Mouse (Mus musculus) heart, embryonic 13.5 days (tissue): ENCODE results near the gene Arsj. TPM values are rescaled to one million over a fixed set of nuclear protein-coding genes. Genes with fewer than 3 reads are reported as not detected.
A peak's percentile ranks its signal among the peaks of the same experiment; 100 is the strongest.

Experiments
- ATAC-seq: fragments of 200-750 bp; cut with Nextera tagmentation; 2 replicates; pipeline ENCODE4 v1.8.0; 2017; ENCODE audit warnings: moderate TSS enrichment; ENCODE audit not compliant: insufficient number of reproducible peaks, low FRiP score, low TSS enrichment; ENCODE audit errors: extremely low read depth
- H3K27ac ChIP-seq: fragments of 300-500 bp; sonication (generic); replicated peaks from 2 replicates; pipeline ENCODE4 v1.5.1; 2015; ENCODE audit warnings: moderate library complexity, mild to moderate bottlenecking, inconsistent platforms
- H3K27me3 ChIP-seq: fragments of 300-500 bp; sonication (generic); replicated peaks from 2 replicates; pipeline ENCODE4 v1.6.1; 2015; ENCODE audit warnings: mild to moderate bottlenecking, inconsistent platforms
- H3K36me3 ChIP-seq: fragments of 300-500 bp; sonication (generic); 2 replicates; pipeline ENCODE4 v1.6.1; 2015; ENCODE audit warnings: mild to moderate bottlenecking, inconsistent platforms
- H3K4me1 ChIP-seq: fragments of 300-500 bp; sonication (generic); 2 replicates; pipeline ENCODE4 v1.6.1; 2015; ENCODE audit warnings: inconsistent platforms
- H3K4me2 ChIP-seq: fragments of 300-500 bp; sonication (generic); 2 replicates; pipeline ENCODE4 v1.6.1; 2015; ENCODE audit warnings: inconsistent platforms, mild to moderate bottlenecking, moderate library complexity
- H3K4me3 ChIP-seq: fragments of 300-500 bp; sonication (generic); 2 replicates; pipeline ENCODE4 v1.5.1; 2015; ENCODE audit warnings: moderate library complexity, mild to moderate bottlenecking, inconsistent platforms
- H3K9ac ChIP-seq: fragments of 300-500 bp; sonication (generic); 2 replicates; pipeline ENCODE4 v1.6.1; 2015; ENCODE audit warnings: inconsistent platforms, mild to moderate bottlenecking, moderate library complexity
- H3K9me3 ChIP-seq: fragments of 300-500 bp; sonication (generic); 2 replicates; pipeline ENCODE4 v1.6.1; 2016; ENCODE audit warnings: inconsistent platforms
- WGBS: fragments of 180-500 bp; shearing (Covaris S2); methylation state at CpG from one replicate; pipeline ENCODE4 v1.1.7; 2015; ENCODE audit warnings: mixed read lengths; 5-methylcytosine and 5-hydroxymethylcytosine counted together
- polyA plus RNA-seq: library from polyadenylated mRNA; unstranded; fragments of >200 nt; fragmentation: Nextera tagmentation; extraction: Ambion mirVana; gene quantifications from 2 replicates; pipeline ENCODE4 v1.2.1, GENCODE M21; 2015

The Arsj gene
- polyA plus RNA-seq, 1 experiment from 2014 or later: 0.57 TPM

GRCm38 (mm10) chr3:126370571-126370970 lies 7.1 kb downstream of the Arsj start:
- H3K27me3 ChIP-seq: no peaks in the 10 kb centered on the region
- H3K27ac ChIP-seq: no peak overlapping the region
- no peak overlapping the region for H3K4me2 ChIP-seq
- H3K9me3 ChIP-seq: no peaks in the 10 kb centered on the region
- H3K36me3 ChIP-seq: no peaks in the 10 kb centered on the region
- ATAC-seq: no peak
- H3K9ac ChIP-seq: no peak overlapping the region
- H3K4me3 ChIP-seq: no peak overlapping the region
- H3K4me1 ChIP-seq: no peaks in the 10 kb centered on the region

DNA sequence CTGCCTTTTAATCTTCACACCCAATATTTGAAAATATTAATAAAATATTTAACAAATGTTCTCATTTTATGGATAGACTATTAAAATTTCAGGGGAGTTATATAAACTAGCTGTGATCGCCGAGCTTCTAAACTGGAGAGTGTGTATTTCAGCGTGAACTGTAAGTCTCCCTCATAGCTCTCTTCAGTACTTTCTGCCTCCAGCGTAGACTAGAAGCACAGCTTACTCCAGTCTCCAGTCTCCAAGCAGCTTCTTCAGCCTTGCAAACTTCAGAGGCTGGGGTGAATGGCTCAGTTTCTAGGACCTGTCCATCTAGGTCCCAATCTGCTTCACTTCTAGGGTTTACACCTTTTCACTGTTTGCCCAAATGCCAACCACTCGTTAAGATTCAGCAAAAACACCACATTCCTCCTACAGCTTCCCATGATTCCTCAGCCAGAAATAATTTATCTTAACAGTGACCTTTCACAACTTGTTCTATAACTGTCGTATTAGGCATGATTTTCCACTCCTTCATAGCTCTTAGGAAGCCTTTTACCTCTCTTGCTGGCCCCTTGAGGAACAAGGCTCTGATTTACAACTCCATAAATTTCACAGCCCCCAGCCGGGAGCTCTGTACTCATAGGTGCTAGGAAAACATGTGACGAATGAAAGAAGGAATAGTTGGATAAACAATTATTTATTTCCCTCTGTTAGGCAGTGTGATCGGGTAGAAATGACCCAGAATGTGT lies 9.5 kb downstream of the Arsj start:
- no peak overlapping the region for H3K27ac ChIP-seq
- H3K4me3 ChIP-seq: no peak overlapping the region
- H3K9me3 ChIP-seq: no peaks in the 10 kb centered on the region
- no peaks in the 10 kb centered on the region for H3K27me3 ChIP-seq
- H3K36me3 ChIP-seq: no peaks in the 10 kb centered on the region
- H3K9ac ChIP-seq: no peak overlapping the region
- H3K4me1 ChIP-seq: no peaks in the 10 kb centered on the region
- no peak for ATAC-seq
- H3K4me2 ChIP-seq: no peak overlapping the region
- 65% methylated on average over 9 of the region's 9 CpGs for WGBS

DNA sequence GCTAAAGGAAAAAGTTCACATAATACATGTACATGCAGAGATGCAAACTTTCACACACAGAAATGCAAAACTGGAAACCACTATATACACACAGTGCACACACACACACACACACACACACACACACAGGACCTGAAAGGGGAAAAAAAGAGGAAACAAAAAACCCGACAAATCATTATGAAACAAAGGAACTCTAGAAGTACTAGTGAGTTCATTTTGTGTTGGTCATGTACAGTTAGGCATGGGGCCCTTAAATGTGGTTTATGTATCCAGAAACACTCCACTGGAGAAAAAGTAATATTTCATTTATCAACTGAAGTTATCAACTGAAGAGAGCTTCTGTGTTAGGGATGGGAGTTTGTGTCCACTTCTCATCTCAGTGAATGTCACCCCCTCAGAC lies 10.2 kb downstream of the Arsj start:
- Histone ChIP-seq H3K4me3 (no peak overlapping the region), H3K9ac (no peak overlapping the region), H3K4me2 (no peak overlapping the region), H3K4me1 (no peaks in the 10 kb centered on the region), H3K27ac (no peak overlapping the region), H3K9me3 (no peaks in the 10 kb centered on the region), H3K36me3 (no peaks in the 10 kb centered on the region), H3K27me3 (no peaks in the 10 kb centered on the region)
- no peak for ATAC-seq
- 84% methylated on average over 1 of the region's 1 CpGs for WGBS

- no peak overlapping the region for H3K4me3 ChIP-seq
- H3K4me2 ChIP-seq: no peak overlapping the region
- H3K36me3 ChIP-seq: no peaks in the 10 kb centered on the region
- no peak overlapping the region for H3K27ac ChIP-seq
- no peak for ATAC-seq
- H3K9me3 ChIP-seq: no peaks in the 10 kb centered on the region
- 48% methylated on average over 6 of the region's 6 CpGs for WGBS
- no peaks in the 10 kb centered on the region for H3K27me3 ChIP-seq
- H3K9ac ChIP-seq: no peak overlapping the region
- H3K4me1 ChIP-seq: no peaks in the 10 kb centered on the region
These were observed 15.8 kb downstream of the Arsj start for GRCm38 (mm10) chr3:126379252-126379651.

GRCm38 (mm10) chr3:126379702-126380101 lies 16.2 kb downstream of the Arsj start:
- Histone ChIP-seq H3K4me2 (no peak overlapping the region), H3K9ac (no peak overlapping the region), H3K9me3 (no peaks in the 10 kb centered on the region), H3K4me1 (0 out of 2 replicates have a peak, but pooled peaks cover 2% of the 10 kb centered on the region), H3K27me3 (no peaks in the 10 kb centered on the region), H3K4me3 (no peak overlapping the region), H3K27ac (no peak overlapping the region), H3K36me3 (no peaks in the 10 kb centered on the region)
- WGBS: 64% methylated on average over 2 of the region's 2 CpGs
- no peak for ATAC-seq

GRCm38 (mm10) chr3:126383276-126383675 lies 19.8 kb downstream of the Arsj start:
- no peak for ATAC-seq
- whole genome bisulfite sequencing: 83% methylated on average over 6 of the region's 6 CpGs
- Histone ChIP-seq H3K4me2 (no peak overlapping the region), H3K4me3 (no peak overlapping the region), H3K27me3 (no peaks in the 10 kb centered on the region), H3K9ac (no peak overlapping the region), H3K27ac (no peak overlapping the region), H3K9me3 (no peaks in the 10 kb centered on the region), H3K36me3 (no peaks in the 10 kb centered on the region), H3K4me1 (0 out of 2 replicates have a peak, but pooled peaks cover 3% of the 10 kb centered on the region)

DNA sequence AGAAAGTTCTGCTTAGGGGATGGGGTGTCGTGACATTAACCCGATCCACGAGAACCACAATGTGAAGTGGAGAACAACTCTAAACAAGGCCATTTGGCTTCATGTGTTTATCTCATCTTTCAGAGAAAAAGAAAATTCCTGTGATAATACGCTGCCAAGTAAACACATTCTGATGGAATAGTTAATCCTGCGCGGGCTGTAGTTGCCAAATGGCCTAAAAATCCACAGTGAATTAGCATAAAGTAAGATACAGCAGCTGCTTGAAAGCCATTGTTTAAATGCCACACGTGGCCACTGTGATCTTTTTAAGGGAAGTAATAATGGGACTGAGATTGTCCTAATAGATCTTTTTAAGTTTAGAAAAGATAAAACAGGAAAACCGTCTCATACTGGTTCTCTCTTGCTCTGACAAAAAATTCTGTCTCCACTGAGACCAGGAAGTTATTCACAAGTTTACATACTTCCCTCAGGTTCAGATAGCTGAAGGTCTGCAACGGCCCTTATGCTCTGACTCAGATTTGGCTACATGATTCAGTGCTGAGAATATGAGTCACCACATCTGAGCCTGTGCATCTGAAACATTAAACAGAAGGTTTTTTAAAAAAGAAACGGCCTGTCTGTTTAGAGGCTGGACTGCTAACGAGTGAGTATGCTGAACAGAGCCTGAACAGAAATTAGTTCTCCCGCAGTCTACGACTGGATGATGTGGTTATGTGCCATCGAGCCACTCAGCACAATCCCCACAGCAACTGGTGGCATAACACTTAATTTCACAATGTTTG lies 21.4 kb downstream of the Arsj start:
- Histone ChIP-seq H3K4me1 (0 out of 2 replicates have a peak, but pooled peaks cover 3% of the 10 kb centered on the region), H3K36me3 (no peaks in the 10 kb centered on the region), H3K27ac (peak overlapping the region; percentile 73), H3K27me3 (no peaks in the 10 kb centered on the region), H3K4me2 (no peak overlapping the region), H3K9ac (peak overlapping the region; percentile 28; the same call in 1 of the 2 replicates), H3K4me3 (no peak overlapping the region), H3K9me3 (no peaks in the 10 kb centered on the region)
- WGBS: 47% methylated on average over 14 of the region's 14 CpGs
- peak; percentile 37; the same call in 1 of the 2 replicates for ATAC-seq

GRCm38 (mm10) chr3:126397451-126397850 lies 34.0 kb downstream of the Arsj start:
- H3K4me2 ChIP-seq: peak overlapping the region; percentile 24
- no peak overlapping the region for H3K4me3 ChIP-seq
- no peak overlapping the region for H3K9ac ChIP-seq
- H3K4me1 ChIP-seq: peaks cover 20% of the 10 kb centered on the region
- 48% methylated on average over 2 of the region's 2 CpGs for WGBS
- H3K9me3 ChIP-seq: peaks cover 8% of the 10 kb centered on the region; the same call in 1 of the 2 replicates
- peak overlapping the region; percentile 83 for H3K27ac ChIP-seq
- no peaks in the 10 kb centered on the region for H3K27me3 ChIP-seq
- no peaks in the 10 kb centered on the region for H3K36me3 ChIP-seq
- no peak for ATAC-seq

- H3K4me3 ChIP-seq: no peak overlapping the region
These were observed 34.6 kb downstream of the Arsj start for GRCm38 (mm10) chr3:126397985-126398630.

DNA sequence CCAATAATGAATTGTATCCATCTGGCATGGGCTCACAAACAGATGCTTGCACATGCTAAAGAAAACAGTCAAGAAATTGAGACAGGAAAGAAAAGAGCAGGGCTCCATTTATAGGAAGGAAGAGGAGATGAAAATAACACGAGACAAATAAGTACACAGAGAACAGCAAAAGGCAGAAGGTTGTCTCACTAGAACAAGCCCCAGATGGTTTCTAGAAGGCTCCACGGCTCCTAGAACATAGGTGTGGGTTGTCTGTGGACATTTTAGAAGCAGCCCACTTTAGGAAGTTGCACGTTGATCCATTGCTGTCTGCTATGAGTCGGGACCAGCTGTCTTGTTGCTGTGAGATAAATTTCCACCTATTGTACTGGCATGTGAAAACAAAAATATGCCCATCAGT lies 37.2 kb downstream of the Arsj start:
- Histone ChIP-seq H3K9me3 (no peaks in the 10 kb centered on the region), H3K9ac (no peak overlapping the region), H3K4me1 (peaks cover 23% of the 10 kb centered on the region), H3K36me3 (no peaks in the 10 kb centered on the region), H3K4me3 (no peak overlapping the region), H3K27ac (no peak overlapping the region), H3K4me2 (no peak overlapping the region), H3K27me3 (no peaks in the 10 kb centered on the region)
- ATAC-seq: no peak
- WGBS: 64% methylated on average over 4 of the region's 4 CpGs

More at GRCm38 (mm10) chr3:126397985-126398630, 34.6 kb downstream of the Arsj start:
- Histone ChIP-seq H3K9ac (no peak overlapping the region), H3K4me2 (peak overlapping the region; percentile 24), H3K27ac (peak overlapping the region; percentile 83), H3K36me3 (no peaks in the 10 kb centered on the region), H3K4me1 (peaks cover 20% of the 10 kb centered on the region), H3K9me3 (peaks cover 8% of the 10 kb centered on the region; the same call in 1 of the 2 replicates), H3K27me3 (no peaks in the 10 kb centered on the region)
- ATAC-seq: peak; percentile 37; the same call in 1 of the 2 replicates
- WGBS: 19% methylated on average over 7 of the region's 7 CpGs

GRCm38 (mm10) chr3:126402836-126403235 lies 39.4 kb downstream of the Arsj start:
- no peaks in the 10 kb centered on the region for H3K27me3 ChIP-seq
- ATAC-seq: no peak
- WGBS: 28% methylated on average over 3 of the region's 3 CpGs
- no peaks in the 10 kb centered on the region for H3K36me3 ChIP-seq
- H3K9ac ChIP-seq: no peak overlapping the region
- H3K4me2 ChIP-seq: no peak overlapping the region
- H3K4me1 ChIP-seq: peaks cover 18% of the 10 kb centered on the region
- no peaks in the 10 kb centered on the region for H3K9me3 ChIP-seq
- no peak overlapping the region for H3K27ac ChIP-seq
- H3K4me3 ChIP-seq: no peak overlapping the region
